Mouse (Mus musculus) neural tube, embryonic 11.5 days (tissue): Measurements from ENCODE around the gene Abca3. TPM values are rescaled to one million over a fixed set of nuclear protein-coding genes. Genes with fewer than 3 reads are reported as not detected.
A peak's percentile ranks its signal among the peaks of the same experiment; 100 is the strongest.

Experiments
- ATAC-seq: fragments of 200-750 bp; cut with Nextera tagmentation; 2 replicates; pipeline ENCODE4 v1.8.0; 2017; ENCODE audit warnings: moderate number of reproducible peaks, mild to moderate bottlenecking, moderate TSS enrichment, moderate library complexity; ENCODE audit not compliant: insufficient read depth, low FRiP score, low TSS enrichment
- DNase-seq: peaks from one replicate; pipeline ENCODE4 v3.0.0-alpha.2; 2015; ENCODE audit warnings: low spot score
- H3K27ac ChIP-seq: fragments of 300-500 bp; sonication (generic); 2 replicates; pipeline ENCODE4 v1.5.1; 2014; ENCODE audit warnings: low read depth, mild to moderate bottlenecking, low read length
- H3K27me3 ChIP-seq: fragments of 300-500 bp; sonication (generic); 2 replicates; pipeline ENCODE4 v1.6.1; 2014; ENCODE audit warnings: mild to moderate bottlenecking, low read length, mixed read lengths; ENCODE audit not compliant: control insufficient read depth, insufficient read depth
- H3K36me3 ChIP-seq: fragments of 300-500 bp; sonication (generic); 2 replicates; pipeline ENCODE4 v1.6.1; 2014; ENCODE audit warnings: mild to moderate bottlenecking, low read length, moderate library complexity, mixed read lengths; ENCODE audit not compliant: control insufficient read depth, insufficient read depth
- H3K4me1 ChIP-seq: fragments of 300-500 bp; sonication (generic); 2 replicates; pipeline ENCODE4 v1.6.1; 2014; ENCODE audit warnings: low read length, mixed read lengths; ENCODE audit not compliant: control insufficient read depth, insufficient read depth
- H3K4me2 ChIP-seq: fragments of 300-500 bp; sonication (generic); 2 replicates; pipeline ENCODE4 v1.6.1; 2014; ENCODE audit warnings: low read depth, mild to moderate bottlenecking, moderate library complexity
- H3K4me3 ChIP-seq: fragments of 300-500 bp; sonication (generic); 2 replicates; pipeline ENCODE4 v1.5.1; 2014; ENCODE audit warnings: low read depth, low read length
- H3K9ac ChIP-seq: fragments of 300-500 bp; sonication (generic); 2 replicates; pipeline ENCODE4 v1.6.1; 2014; ENCODE audit warnings: mild to moderate bottlenecking, low read length
- H3K9me3 ChIP-seq: fragments of 300-500 bp; sonication (generic); 2 replicates; pipeline ENCODE4 v1.6.1; 2016; ENCODE audit warnings: low read length; ENCODE audit not compliant: control insufficient read depth
- WGBS: fragments of 180-500 bp; shearing (Covaris S2); extraction: QIAGEN DNeasy Blood & Tissue Kit; methylation state at CpG from one replicate; pipeline ENCODE4 v1.1.7; 2014; 5-methylcytosine and 5-hydroxymethylcytosine counted together
- polyA plus RNA-seq: library from polyadenylated mRNA; unstranded; fragments of >200 nt; fragmentation: Nextera tagmentation; extraction: Ambion mirVana; gene quantifications from 2 replicates; pipeline ENCODE4 v1.2.1, GENCODE M21; 2014

Gene Abca3
- polyA plus RNA-seq, 1 experiment from 2014 or later = 20.1 TPM

- Histone ChIP-seq H3K27me3 (no peaks in the 10 kb centered on the region), H3K4me3 (no peak overlapping the region), H3K9ac (no peak overlapping the region), H3K4me2 (no peak overlapping the region), H3K36me3 (peaks cover 3% of the 10 kb centered on the region), H3K4me1 (no peaks in the 10 kb centered on the region), H3K27ac (no peak overlapping the region), H3K9me3 (no peaks in the 10 kb centered on the region)
- WGBS = 72% methylated on average over 9 of the region's 9 CpGs
- DNase-seq = no peak
- ATAC-seq = no peak
Measured at GRCm38 (mm10) chr17:24362527-24362926, 10.8 kb downstream of the Abca3 start.

- DNase-seq = no peak
- Histone ChIP-seq H3K4me3 (no peak overlapping the region), H3K27ac (no peak overlapping the region), H3K4me2 (no peak overlapping the region), H3K27me3 (no peaks in the 10 kb centered on the region), H3K9me3 (no peaks in the 10 kb centered on the region), H3K9ac (no peak overlapping the region), H3K4me1 (no peaks in the 10 kb centered on the region), H3K36me3 (peaks cover 3% of the 10 kb centered on the region)
- WGBS = 93% methylated on average over 9 of the region's 9 CpGs
- ATAC-seq = no peak
Measured at GRCm38 (mm10) chr17:24364461-24364860, 12.7 kb downstream of the Abca3 start.

GRCm38 (mm10) chr17:24365863-24366262 lies 14.1 kb downstream of the Abca3 start:
- Histone ChIP-seq H3K9me3 (no peaks in the 10 kb centered on the region), H3K4me2 (no peak overlapping the region), H3K27ac (no peak overlapping the region), H3K27me3 (no peaks in the 10 kb centered on the region), H3K36me3 (peaks cover 3% of the 10 kb centered on the region), H3K4me3 (no peak overlapping the region), H3K4me1 (no peaks in the 10 kb centered on the region), H3K9ac (no peak overlapping the region)
- no peak for ATAC-seq
- 57% methylated on average over 13 of the region's 13 CpGs for WGBS
- no peak for DNase-seq

GRCm38 (mm10) chr17:24375094-24375712 lies 23.5 kb downstream of the Abca3 start:
- DNase-seq = no peak

GRCm38 (mm10) chr17:24375886-24376285 lies 24.1 kb downstream of the Abca3 start:
- no peaks in the 10 kb centered on the region for H3K4me1 ChIP-seq
- H3K4me3 ChIP-seq = no peak overlapping the region
- no peaks in the 10 kb centered on the region for H3K27me3 ChIP-seq
- ATAC-seq = no peak
- H3K27ac ChIP-seq = no peak overlapping the region
- WGBS = 94% methylated on average over 6 of the region's 6 CpGs
- no peak overlapping the region for H3K4me2 ChIP-seq
- no peak for DNase-seq
- H3K9ac ChIP-seq = no peak overlapping the region
- H3K36me3 ChIP-seq = 0 out of 2 replicates have a peak, but pooled peaks cover 2% of the 10 kb centered on the region
- H3K9me3 ChIP-seq = no peaks in the 10 kb centered on the region

More at GRCm38 (mm10) chr17:24375094-24375712, 23.5 kb downstream of the Abca3 start:
- Histone ChIP-seq H3K27ac (no peak overlapping the region), H3K27me3 (no peaks in the 10 kb centered on the region), H3K9ac (no peak overlapping the region), H3K4me3 (no peak overlapping the region), H3K4me1 (no peaks in the 10 kb centered on the region), H3K4me2 (no peak overlapping the region), H3K36me3 (0 out of 2 replicates have a peak, but pooled peaks cover 2% of the 10 kb centered on the region), H3K9me3 (no peaks in the 10 kb centered on the region)
- 84% methylated on average over 4 of the region's 5 CpGs for WGBS
- ATAC-seq = no peak

GRCm38 (mm10) chr17:24378496-24378895 lies 26.7 kb downstream of the Abca3 start:
- H3K36me3 ChIP-seq = 0 out of 2 replicates have a peak, but pooled peaks cover 2% of the 10 kb centered on the region
- no peaks in the 10 kb centered on the region for H3K4me1 ChIP-seq
- no peaks in the 10 kb centered on the region for H3K9me3 ChIP-seq
- no peaks in the 10 kb centered on the region for H3K27me3 ChIP-seq
- ATAC-seq (no peak), DNase-seq (no peak)
- WGBS = 87% methylated on average over 2 of the region's 2 CpGs
- no peak overlapping the region for H3K27ac ChIP-seq
- no peak overlapping the region for H3K9ac ChIP-seq
- no peak overlapping the region for H3K4me3 ChIP-seq
- no peak overlapping the region for H3K4me2 ChIP-seq

GRCm38 (mm10) chr17:24383789-24384188 lies 32.0 kb downstream of the Abca3 start:
- Histone ChIP-seq H3K4me3 (no peak overlapping the region), H3K36me3 (peaks cover 2% of the 10 kb centered on the region), H3K27me3 (no peaks in the 10 kb centered on the region), H3K4me1 (no peaks in the 10 kb centered on the region), H3K4me2 (no peak overlapping the region), H3K9ac (no peak overlapping the region), H3K9me3 (no peaks in the 10 kb centered on the region), H3K27ac (no peak overlapping the region)
- ATAC-seq (no peak), DNase-seq (no peak)
- 91% methylated on average over 8 of the region's 8 CpGs for WGBS

- no peak for DNase-seq
- H3K4me1 ChIP-seq = no peaks in the 10 kb centered on the region
- no peak overlapping the region for H3K4me2 ChIP-seq
- no peak for ATAC-seq
- H3K4me3 ChIP-seq = no peak overlapping the region
- peaks cover 2% of the 10 kb centered on the region for H3K36me3 ChIP-seq
- no peak overlapping the region for H3K9ac ChIP-seq
- H3K9me3 ChIP-seq = no peaks in the 10 kb centered on the region
- H3K27ac ChIP-seq = no peak overlapping the region
- no peaks in the 10 kb centered on the region for H3K27me3 ChIP-seq
- WGBS = 89% methylated on average over 5 of the region's 5 CpGs
Measured at GRCm38 (mm10) chr17:24388711-24389110, 37.0 kb downstream of the Abca3 start.

GRCm38 (mm10) chr17:24389865-24390264 lies 38.1 kb downstream of the Abca3 start:
- Histone ChIP-seq H3K4me3 (no peak overlapping the region), H3K27ac (no peak overlapping the region), H3K4me2 (no peak overlapping the region), H3K27me3 (no peaks in the 10 kb centered on the region), H3K36me3 (peaks cover 2% of the 10 kb centered on the region), H3K9ac (no peak overlapping the region), H3K4me1 (no peaks in the 10 kb centered on the region), H3K9me3 (no peaks in the 10 kb centered on the region)
- WGBS = 4% methylated on average over 2 of the region's 2 CpGs
- DNase-seq (peak; percentile 62), ATAC-seq (no peak)
